Mouse (Mus musculus) brain, embryonic 18.5 days (tissue): ENCODE measurements at regions not wholly inside any gene's neighbourhood (a gene's known extent, or its start where the extent isn't known, plus 50 kb on each side); places are given as distances from the start of the nearest gene placed in this dataset.

Experiments used
- DNase-seq: peaks from one replicate; pipeline ENCODE4 v3.0.0-alpha.2; 2012; ENCODE audit warnings: low read depth, low spot score

- no peak for DNase-seq
Measured at GRCm38 (mm10) chr7:83476161-83476495, 108.6 kb upstream of the Tmc3 start.

DNA sequence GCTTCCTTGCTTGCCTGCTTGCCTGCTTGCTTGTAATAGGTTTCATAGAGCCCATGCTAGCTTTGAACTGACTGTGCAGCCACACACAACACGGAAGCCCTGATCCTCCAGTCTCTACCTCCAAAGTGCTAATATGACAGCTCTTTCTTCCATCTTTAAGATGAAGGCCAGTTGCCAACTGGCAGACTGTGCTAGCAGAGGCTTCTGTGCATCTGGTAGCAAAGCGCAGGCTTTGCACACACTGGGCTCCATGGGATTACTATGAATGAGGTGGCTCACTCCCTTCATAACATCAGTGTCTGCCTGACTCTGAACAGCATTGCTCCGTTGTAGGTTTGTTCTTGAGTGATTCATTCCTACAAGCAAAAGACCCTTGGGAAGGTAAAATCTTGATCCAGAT, 107.9 kb upstream of the Tmc3 start:
- DNase-seq, result no peak

DNA sequence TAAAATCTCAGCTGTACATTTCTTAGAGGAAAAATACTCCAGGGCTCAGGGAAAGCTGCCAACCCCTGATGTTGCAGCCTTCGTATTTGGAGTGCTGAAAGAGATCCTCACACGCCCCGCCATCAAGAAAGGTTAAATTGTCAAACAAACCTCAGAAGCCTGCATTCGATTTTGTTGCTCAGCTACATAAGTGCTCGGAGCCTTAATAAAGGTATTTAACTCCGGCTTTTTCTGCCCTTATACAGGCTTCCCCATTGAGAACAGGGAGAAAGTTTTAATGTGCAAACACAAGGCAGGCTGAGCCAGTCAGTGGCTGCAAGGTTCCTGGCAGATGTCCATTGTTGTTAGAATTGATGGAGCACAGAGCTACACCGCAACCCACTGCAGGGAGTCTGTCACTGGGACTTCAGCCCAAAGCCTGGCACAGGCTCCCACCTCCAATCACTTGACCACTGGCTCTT, 107.0 kb upstream of the Tmc3 start:
- no peak for DNase-seq

DNA sequence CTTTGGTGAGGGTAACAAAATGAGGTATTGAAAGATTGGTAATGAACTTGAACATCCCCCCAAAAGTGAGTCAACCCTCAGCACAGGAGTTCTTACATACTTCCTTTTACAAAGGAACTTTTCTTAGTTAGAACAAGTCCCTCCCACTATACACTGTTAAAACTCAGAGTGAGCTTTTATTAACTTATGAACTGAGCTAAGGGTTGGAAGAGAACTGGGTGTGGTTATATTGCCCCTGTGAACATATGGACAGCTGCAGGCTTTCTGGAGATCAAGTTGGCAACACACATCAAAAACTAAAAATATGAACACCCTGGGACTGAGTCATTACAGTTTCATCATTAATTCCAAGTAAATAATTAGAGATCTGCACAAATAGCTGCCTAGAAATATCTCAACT, 103.1 kb upstream of the Tmc3 start:
- no peak for DNase-seq

- DNase-seq, result no peak
Measured at GRCm38 (mm10) chr7:83482254-83482653, 102.5 kb upstream of the Tmc3 start.

DNA sequence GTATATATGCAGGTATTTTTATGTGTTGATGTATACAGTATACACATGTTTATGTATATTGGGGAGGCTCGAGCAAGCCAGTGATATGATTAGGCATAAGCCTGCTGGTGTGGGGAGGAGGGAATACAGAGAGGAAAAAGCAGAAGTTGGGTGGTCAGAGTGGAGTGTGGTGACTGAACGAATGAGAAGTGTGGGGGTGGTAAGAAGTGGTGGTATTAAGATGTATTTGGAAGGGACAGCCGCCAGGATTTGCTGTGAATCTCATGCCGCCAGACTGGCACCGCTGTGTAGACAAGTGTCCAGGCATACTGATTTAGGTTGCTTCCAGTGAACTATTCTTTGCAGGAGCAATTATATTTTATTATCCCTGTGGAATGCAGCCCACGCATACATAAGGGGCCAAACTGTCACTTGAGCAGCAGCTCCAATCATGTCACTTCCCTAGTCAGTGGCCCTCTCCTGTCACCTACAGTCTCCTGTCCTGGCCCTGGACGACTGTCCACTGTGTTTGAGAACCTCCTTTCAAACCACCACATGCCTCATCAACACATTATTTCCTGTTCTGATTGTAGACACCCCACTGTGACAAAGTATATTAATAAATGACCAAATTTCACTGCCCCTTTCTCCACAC, 101.9 kb upstream of the Tmc3 start:
- DNase-seq, result no peak

DNA sequence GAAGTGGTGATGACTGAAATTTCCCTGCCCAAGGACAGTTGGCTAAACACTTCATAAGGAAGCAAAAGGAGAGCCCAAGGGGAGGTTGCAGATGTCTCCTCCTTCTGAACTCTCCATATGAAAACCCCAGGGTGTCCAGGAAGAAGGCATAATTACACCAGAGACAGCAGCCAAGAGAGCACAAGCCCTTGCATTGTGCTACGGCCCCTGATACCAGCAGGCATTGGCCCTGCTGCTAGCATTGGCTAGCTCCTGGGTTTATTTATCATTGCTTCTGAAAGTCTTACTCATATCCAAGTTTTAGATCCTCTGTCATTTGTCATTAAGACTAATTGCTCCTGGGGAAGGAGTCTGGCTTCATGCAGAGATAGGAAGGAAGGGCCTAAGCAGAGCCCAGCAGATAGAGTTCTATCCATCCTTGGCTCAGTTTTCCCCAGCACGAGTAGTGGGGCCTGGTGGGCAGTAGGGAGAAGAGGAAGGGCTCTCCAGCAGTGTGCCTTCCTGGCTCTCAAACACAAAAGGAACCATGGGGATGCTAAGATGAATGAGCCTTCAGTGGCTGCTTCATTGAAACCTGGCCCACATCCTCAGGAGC, 98.5 kb upstream of the Tmc3 start:
- no peak for DNase-seq

DNA sequence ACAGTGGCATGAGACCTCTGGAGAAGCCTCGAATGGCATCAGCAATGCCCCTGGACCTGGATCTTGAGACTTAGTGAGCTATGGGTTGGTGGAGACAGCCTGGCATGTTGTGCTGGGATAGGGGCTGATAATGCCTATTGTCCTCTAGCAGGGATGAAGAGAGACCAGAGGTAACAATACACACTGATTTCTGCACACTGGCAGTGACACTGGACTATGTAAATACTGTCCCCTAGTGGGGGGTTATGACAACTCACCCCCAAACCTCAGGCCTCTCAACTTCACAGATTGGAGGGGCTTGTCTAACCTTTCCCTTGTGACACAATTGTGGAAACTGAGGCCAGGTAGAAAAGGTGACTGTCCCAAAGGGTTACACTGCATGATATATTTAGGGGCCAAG, 94.9 kb upstream of the Tmc3 start:
- DNase-seq, result no peak

DNA sequence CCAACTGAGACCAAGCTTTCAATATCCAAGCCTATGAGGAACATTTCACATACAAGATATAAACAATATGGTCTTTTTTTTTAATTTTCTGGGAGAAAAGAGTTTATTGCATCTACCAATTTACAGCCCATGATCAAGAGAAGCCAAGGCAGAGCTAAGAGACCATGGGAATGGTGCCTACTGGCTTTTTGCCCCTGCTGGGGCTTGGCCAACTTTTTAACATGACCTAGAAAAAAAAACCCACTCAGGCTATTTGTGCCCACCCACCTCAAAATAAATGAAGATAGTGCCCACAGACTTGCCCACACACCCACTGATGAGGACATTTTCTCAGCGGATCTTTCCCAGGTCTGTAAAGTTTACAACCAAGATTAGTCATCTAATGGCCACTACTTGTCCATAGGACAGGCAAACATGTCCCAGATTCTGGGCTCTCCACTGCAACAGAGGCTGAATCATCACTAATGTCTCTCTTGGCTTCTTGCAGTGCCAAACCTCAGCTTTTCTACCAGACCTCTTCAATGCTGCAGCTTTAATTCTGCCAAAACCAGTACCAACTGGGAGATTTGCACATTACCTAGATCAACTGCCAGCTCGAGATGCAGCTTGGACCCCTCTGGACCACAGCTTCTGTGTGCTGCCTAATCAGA, 79.6 kb upstream of the Tmc3 start:
- no peak for DNase-seq

DNA sequence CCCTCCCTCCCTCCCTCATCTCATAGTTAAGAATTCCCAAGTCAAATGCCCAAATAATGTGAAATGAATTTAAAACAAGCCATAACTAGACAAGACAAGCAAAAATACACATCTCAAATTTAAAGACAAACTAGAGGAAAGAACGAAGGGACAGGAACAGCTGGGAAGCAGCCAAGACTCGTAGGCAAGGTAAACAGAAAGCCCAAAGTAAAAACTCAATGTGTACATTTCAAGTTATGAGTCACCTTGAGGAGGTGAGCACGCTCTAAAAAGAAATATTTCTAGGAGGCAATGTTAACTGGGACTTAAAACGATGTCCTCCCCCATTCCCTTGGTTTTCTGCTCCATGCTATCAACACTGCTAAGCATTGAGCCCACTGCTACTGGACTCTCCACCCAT, 68.4 kb upstream of the Tmc3 start:
- DNase-seq, result no peak

GRCm38 (mm10) chr7:83521511-83521910, 63.2 kb upstream of the Tmc3 start:
- peak; percentile 20 for DNase-seq
